Mouse (Mus musculus) CH12.LX (cell line): ENCODE results near the gene Angel1.

ENCODE experiments used
- CTCF ChIP-seq, 2 experiments: IDR thresholded peaks in 1 of 2; conservative IDR thresholded peaks in 1 of 2; 2 replicates each; pipeline ENCODE4 v1.5.1; 2011 to 2012; ENCODE audit warnings: low read depth in 2 of 2, low read length in 2 of 2, improper control_type of control experiment in 1 of 2, inconsistent platforms in 1 of 2, mild to moderate bottlenecking in 1 of 2, moderate library complexity in 1 of 2
- ETS1 ChIP-seq: conservative IDR thresholded peaks from 2 replicates; pipeline ENCODE4 v1.6.1; 2012; ENCODE audit warnings: low read depth, mild to moderate bottlenecking, inconsistent platforms, low read length, improper control_type of control experiment, moderate library complexity
- JUND ChIP-seq: conservative IDR thresholded peaks from 2 replicates; pipeline ENCODE4 v1.6.1; 2011; ENCODE audit warnings: low read depth, low read length, improper control_type of control experiment
- MEF2A ChIP-seq: IDR thresholded peaks from 2 replicates; pipeline ENCODE4 v1.6.1; 2014; ENCODE audit warnings: low read depth, mild to moderate bottlenecking, inconsistent platforms, low read length, improper control_type of control experiment, borderline replicate concordance
- MYC ChIP-seq: IDR thresholded peaks from 2 replicates; pipeline ENCODE4 v1.6.1; 2011; ENCODE audit warnings: low read depth, mild to moderate bottlenecking, improper control_type of control experiment, low read length
- POLR2A ChIP-seq: IDR thresholded peaks from 2 replicates; pipeline ENCODE4 v1.6.1; 2011; ENCODE audit warnings: low read depth, mild to moderate bottlenecking, improper control_type of control experiment, low read length
- TBP ChIP-seq: conservative IDR thresholded peaks from 2 replicates; pipeline ENCODE4 v1.6.1; 2011; ENCODE audit warnings: low read depth, low read length, improper control_type of control experiment
- UBTF ChIP-seq: IDR thresholded peaks from 2 replicates; pipeline ENCODE4 v1.6.1; 2012; ENCODE audit warnings: low read depth, mild to moderate bottlenecking, inconsistent platforms, low read length, improper control_type of control experiment, moderate library complexity
- ZKSCAN1 ChIP-seq: IDR thresholded peaks from 2 replicates; pipeline ENCODE4 v1.6.1; 2012; ENCODE audit warnings: low read depth, inconsistent platforms, low read length, improper control_type of control experiment, borderline replicate concordance
- ZMIZ1 ChIP-seq: IDR thresholded peaks from 2 replicates; pipeline ENCODE4 v1.6.1; 2012; ENCODE audit warnings: low read depth, mild to moderate bottlenecking, inconsistent platforms, low read length, improper control_type of control experiment

GRCm38 (mm10) chr12:86672105-86672504 lies 54.2 kb downstream of the Angel1 start:
- TF ChIP-seq CTCF (conservative IDR thresholded peaks at IDR 0.05 in 1 of 2, IDR thresholded peaks at IDR 0.05 in 1 of 2; ENCODE audit: low read depth in 2 of 2, low read length in 2 of 2) (no peak), UBTF (no peak), TBP (no peak), JUND (no peak), MYC (no peak), POLR2A (no peak), ETS1 (no peak), MEF2A (no peak), ZKSCAN1 (no peak), ZMIZ1 (no peak)
